In genomic region chr4:35354046-35354445, GRCm38 (mm10) we compare ENCODE assay signal across 10 mouse cellular contexts.
DNase-seq lines count a peak whose midpoint lies in the region; ATAC-seq and TF ChIP-seq lines count a peak whose summit lies in the region.
"Had no signal": no experiment of that assay in that cellular context is flagged by ENCODE, and none has a peak within 500 bp of the region (broad histone marks: within the 10 kb centered on the region; RNA-seq: fewer than 3 reads in every experiment).

No protein-coding gene starts in this region.

- no peak overlapping the region for H3K4me3 ChIP-seq in forebrain, embryonic 10.5 days
- H3K4me3 ChIP-seq in forebrain, embryonic 11.5 days (ENCODE audit: low read depth, low read length), result no peak overlapping the region
- no peak overlapping the region for H3K4me3 ChIP-seq in lung, embryonic 14.5 days (ENCODE audit: low read depth, low read length)
- no peak overlapping the region for H3K4me3 ChIP-seq in hindbrain, embryonic 13.5 days
- H3K4me3 ChIP-seq in neural tube, embryonic 14.5 days (ENCODE audit: low read depth, low read length), result no peak overlapping the region
- H3K4me3 ChIP-seq: heart, embryonic 15.5 days; myocyte had no signal

- no peaks in the 10 kb centered on the region for H3K27me3 ChIP-seq in forebrain, embryonic 10.5 days (ENCODE audit: poor library complexity, severe bottlenecking)
- no peaks in the 10 kb centered on the region for H3K27me3 ChIP-seq in forebrain, embryonic 11.5 days (ENCODE audit: control insufficient read depth, insufficient read depth, low read length)
- no peaks in the 10 kb centered on the region for H3K27me3 ChIP-seq in lung, embryonic 14.5 days (ENCODE audit: insufficient read depth, low read length)
- H3K27me3 ChIP-seq in hindbrain, embryonic 13.5 days, result no peaks in the 10 kb centered on the region
- H3K27me3 ChIP-seq in neural tube, embryonic 14.5 days (ENCODE audit: control insufficient read depth, insufficient read depth, low read length), result no peaks in the 10 kb centered on the region
- H3K27me3 ChIP-seq: heart, embryonic 15.5 days had no signal

- no peaks in the 10 kb centered on the region for H3K4me1 ChIP-seq in forebrain, embryonic 10.5 days
- no peaks in the 10 kb centered on the region for H3K4me1 ChIP-seq in forebrain, embryonic 11.5 days (replicated peaks; ENCODE audit: control insufficient read depth, insufficient read depth, low read length)
- no peaks in the 10 kb centered on the region for H3K4me1 ChIP-seq in lung, embryonic 14.5 days (ENCODE audit: insufficient read depth)
- no peaks in the 10 kb centered on the region for H3K4me1 ChIP-seq in hindbrain, embryonic 13.5 days (replicated peaks)
- no peaks in the 10 kb centered on the region for H3K4me1 ChIP-seq in neural tube, embryonic 14.5 days (ENCODE audit: control insufficient read depth, insufficient read depth, low read length)

- ATAC-seq in forebrain, embryonic 11.5 days (replicated peaks; ENCODE audit: low FRiP score), result no peak
- ATAC-seq in lung, embryonic 14.5 days (ENCODE audit: insufficient read depth), result peak; percentile 92
- ATAC-seq in hindbrain, embryonic 13.5 days (ENCODE audit: low FRiP score), result peak; percentile 52; the same call in 1 of the 2 replicates
- peak; percentile 70; the same call in 1 of the 2 replicates for ATAC-seq in neural tube, embryonic 14.5 days (ENCODE audit: low read depth)

- no peak for TF ChIP-seq CTCF in lung, embryonic 14.5 days (IDR thresholded peaks at IDR 0.05; ENCODE audit: low read depth)

- H3K36me3 ChIP-seq in forebrain, embryonic 10.5 days (replicated peaks), result no peaks in the 10 kb centered on the region
- no peaks in the 10 kb centered on the region for H3K36me3 ChIP-seq in forebrain, embryonic 11.5 days (ENCODE audit: control insufficient read depth, insufficient read depth, low read length)
- H3K36me3 ChIP-seq in lung, embryonic 14.5 days (ENCODE audit: insufficient read depth), result no peaks in the 10 kb centered on the region
- H3K36me3 ChIP-seq in hindbrain, embryonic 13.5 days, result no peaks in the 10 kb centered on the region
- no peaks in the 10 kb centered on the region for H3K36me3 ChIP-seq in neural tube, embryonic 14.5 days (ENCODE audit: control insufficient read depth, insufficient read depth, low read length)
- H3K36me3 ChIP-seq: heart, embryonic 15.5 days had no signal

- peak; percentile 18 for DNase-seq in forebrain, embryonic 10.5 days (ENCODE audit: extremely low spot score, low spot score)
- DNase-seq in forebrain, embryonic 11.5 days (ENCODE audit: low spot score), result no peak
- peak; percentile 74 for DNase-seq in lung, embryonic 14.5 days
- DNase-seq in lung, adult 18-20 months, result no peak
- no peak for DNase-seq in urinary bladder, postnatal 14 days (ENCODE audit: low spot score)
- no peak for DNase-seq in ovary, postnatal 36 days (ENCODE audit: low spot score)

- H3K9me3 ChIP-seq in forebrain, embryonic 10.5 days, result no peaks in the 10 kb centered on the region
- H3K9me3 ChIP-seq in forebrain, embryonic 11.5 days (ENCODE audit: control insufficient read depth, low read length), result no peaks in the 10 kb centered on the region
- no peaks in the 10 kb centered on the region for H3K9me3 ChIP-seq in lung, embryonic 14.5 days (ENCODE audit: low read depth, low read length)
- no peaks in the 10 kb centered on the region for H3K9me3 ChIP-seq in hindbrain, embryonic 13.5 days
- no peaks in the 10 kb centered on the region for H3K9me3 ChIP-seq in neural tube, embryonic 14.5 days (ENCODE audit: control insufficient read depth, low read length)
- H3K9me3 ChIP-seq: heart, embryonic 15.5 days had no signal

- 69% methylated on average over 14 of the region's 14 CpGs for WGBS in forebrain, embryonic 10.5 days
- WGBS in forebrain, embryonic 11.5 days, result 73% methylated on average over 14 of the region's 14 CpGs
- WGBS in lung, embryonic 14.5 days, result 35% methylated on average over 14 of the region's 14 CpGs
- 55% methylated on average over 14 of the region's 14 CpGs for WGBS in hindbrain, embryonic 13.5 days
- WGBS in neural tube, embryonic 14.5 days, result 52% methylated on average over 14 of the region's 14 CpGs

- no peak overlapping the region for H3K4me2 ChIP-seq in forebrain, embryonic 11.5 days (ENCODE audit: low read depth, low read length, severe bottlenecking)
- no peak overlapping the region for H3K4me2 ChIP-seq in lung, embryonic 14.5 days
- no peak overlapping the region for H3K4me2 ChIP-seq in hindbrain, embryonic 13.5 days
- no peak overlapping the region for H3K4me2 ChIP-seq in neural tube, embryonic 14.5 days (ENCODE audit: low read depth, low read length)
- H3K4me2 ChIP-seq: heart, embryonic 15.5 days had no signal

- no peak overlapping the region for H3K27ac ChIP-seq in forebrain, embryonic 10.5 days
- no peak overlapping the region for H3K27ac ChIP-seq in forebrain, embryonic 11.5 days (ENCODE audit: low read depth, low read length)
- no peak overlapping the region for H3K27ac ChIP-seq in lung, embryonic 14.5 days (ENCODE audit: low read depth)
- no peak overlapping the region for H3K27ac ChIP-seq in hindbrain, embryonic 13.5 days
- no peak overlapping the region for H3K27ac ChIP-seq in neural tube, embryonic 14.5 days (ENCODE audit: low read depth, low read length)
- H3K27ac ChIP-seq: heart, embryonic 15.5 days had no signal

- H3K9ac ChIP-seq in forebrain, embryonic 11.5 days (ENCODE audit: low read length), result no peak overlapping the region
- H3K9ac ChIP-seq in lung, embryonic 14.5 days, result no peak overlapping the region
- no peak overlapping the region for H3K9ac ChIP-seq in hindbrain, embryonic 13.5 days
- no peak overlapping the region for H3K9ac ChIP-seq in neural tube, embryonic 14.5 days (replicated peaks; ENCODE audit: low read depth, low read length)
- H3K9ac ChIP-seq: heart, embryonic 15.5 days had no signal

Comparison
In these comparisons a context has a peak if more than half of its experiments do, and no peak if none do; other contexts are left out.
1. DNase-seq: peak in forebrain, embryonic 10.5 days (single experiment) and lung, embryonic 14.5 days (single experiment); none in forebrain, embryonic 11.5 days (single experiment), lung, adult 18-20 months (0 of 2), urinary bladder, postnatal 14 days (single experiment) and ovary, postnatal 36 days (single experiment).